Mouse (Mus musculus): ENCODE data around the gene Tex11.
A peak's percentile ranks its signal among the peaks of the same experiment; 100 is the strongest.

The Tex11 gene

DNA sequence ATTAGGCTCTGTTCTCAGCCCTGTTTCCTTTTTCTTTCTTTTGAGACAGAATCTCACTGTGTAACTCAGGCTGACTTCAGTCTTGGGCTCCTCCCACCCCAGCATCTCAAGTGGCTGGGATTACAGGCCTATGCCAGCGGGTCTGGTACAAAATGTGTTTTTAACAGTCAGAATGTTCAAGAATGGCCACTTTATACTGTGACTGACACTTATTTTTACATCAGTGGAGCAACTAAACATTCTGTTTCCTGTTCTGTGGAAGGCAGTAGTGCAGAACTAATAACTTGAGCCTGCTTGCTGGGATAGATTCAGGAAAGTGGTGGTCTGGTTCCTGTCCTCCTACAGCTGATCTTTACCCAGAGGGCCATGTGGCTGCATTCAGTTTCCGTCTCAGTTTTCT, 258.8 kb downstream of the Tex11 start:
- peak; percentile 0 for DNase-seq (ENCODE audit: low read depth, low spot score)
- H3K27me3 ChIP-seq (ENCODE audit: control insufficient read depth, insufficient read depth, low read length, poor library complexity, severe bottlenecking) = no peaks in the 10 kb centered on the region
- no peaks in the 10 kb centered on the region for H3K36me3 ChIP-seq (ENCODE audit: control insufficient read depth, insufficient read depth, low read length, poor library complexity, severe bottlenecking)

DNA sequence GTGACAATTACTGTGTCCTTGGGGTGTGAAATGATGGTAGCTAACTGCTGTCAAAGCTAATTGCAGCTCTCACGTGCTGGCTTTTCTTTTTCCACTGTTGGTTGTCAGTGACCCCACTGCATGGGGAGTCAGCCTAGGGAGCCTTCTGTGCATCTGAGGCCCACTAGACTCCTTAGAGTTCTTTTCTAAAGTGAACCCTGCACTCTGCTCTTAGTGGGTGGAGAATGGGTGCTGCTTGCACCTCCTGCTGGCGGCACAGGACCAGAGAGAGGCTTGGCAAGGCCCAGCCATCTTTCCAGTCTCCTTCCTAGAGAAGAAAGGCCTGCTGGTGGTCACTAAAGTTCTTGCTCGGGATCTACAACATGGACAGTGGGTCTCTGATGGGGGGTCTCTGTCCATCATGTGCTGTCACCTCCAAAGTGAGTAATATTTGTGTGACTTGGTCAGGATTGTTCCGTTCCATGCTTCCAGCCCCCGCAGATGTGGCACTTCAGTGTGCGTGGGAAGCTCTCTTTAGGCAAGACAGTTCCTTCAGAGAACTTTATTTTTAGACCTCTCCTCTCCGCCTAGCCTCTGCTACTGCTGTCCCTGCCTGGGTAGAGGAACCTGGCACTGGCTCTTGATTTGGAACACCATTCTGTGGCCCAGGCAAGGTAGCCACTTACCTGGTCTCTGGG, 261.5 kb downstream of the Tex11 start:
- Histone ChIP-seq H3K27me3 (ENCODE audit: control insufficient read depth, insufficient read depth, low read length, poor library complexity, severe bottlenecking) (no peaks in the 10 kb centered on the region), H3K36me3 (ENCODE audit: control insufficient read depth, insufficient read depth, low read length, poor library complexity, severe bottlenecking) (no peaks in the 10 kb centered on the region)
- no peak for DNase-seq (ENCODE audit: low read depth, low spot score)

DNA sequence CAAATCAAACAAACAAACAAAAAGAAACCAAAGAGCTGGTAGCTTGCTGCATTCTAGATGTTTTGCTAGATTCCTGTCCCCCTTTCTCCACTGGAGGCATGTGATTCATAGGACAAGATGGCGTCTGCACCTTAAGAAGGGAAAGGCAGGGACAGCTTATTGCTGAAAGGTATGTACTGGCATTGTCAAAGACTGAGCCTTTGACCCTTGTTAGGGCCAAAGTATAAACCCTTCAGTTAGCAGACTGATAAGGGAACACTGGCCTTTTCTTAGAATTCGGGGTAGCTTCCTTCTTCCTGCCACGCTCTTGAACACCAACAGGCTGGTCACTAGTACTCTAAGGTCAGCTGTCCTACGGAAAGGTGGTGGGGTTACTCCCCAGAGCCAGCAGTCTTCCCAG, 262.1 kb downstream of the Tex11 start:
- H3K36me3 ChIP-seq (ENCODE audit: control insufficient read depth, insufficient read depth, low read length, poor library complexity, severe bottlenecking) = no peaks in the 10 kb centered on the region
- no peak for DNase-seq (ENCODE audit: low read depth, low spot score)
- no peaks in the 10 kb centered on the region for H3K27me3 ChIP-seq (ENCODE audit: control insufficient read depth, insufficient read depth, low read length, poor library complexity, severe bottlenecking)

DNA sequence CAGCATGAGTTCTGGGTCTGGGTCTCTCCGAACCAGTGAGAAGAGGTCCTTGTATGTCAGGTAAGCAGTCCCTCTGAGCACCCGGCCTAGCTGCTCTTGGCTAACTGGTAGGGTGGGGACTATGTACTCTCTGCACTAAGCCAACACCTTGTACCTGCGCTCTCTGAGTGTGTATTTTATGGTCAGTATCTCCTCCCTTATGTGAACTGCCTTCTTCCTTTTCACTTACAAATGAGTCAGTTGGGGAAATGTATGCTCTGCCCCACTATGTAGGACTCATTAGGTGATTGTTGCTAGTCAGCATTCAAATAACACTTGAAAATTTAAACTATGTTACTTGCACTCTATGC, 262.8 kb downstream of the Tex11 start:
- H3K27me3 ChIP-seq (ENCODE audit: control insufficient read depth, insufficient read depth, low read length, poor library complexity, severe bottlenecking) = no peaks in the 10 kb centered on the region
- H3K36me3 ChIP-seq (ENCODE audit: control insufficient read depth, insufficient read depth, low read length, poor library complexity, severe bottlenecking) = no peaks in the 10 kb centered on the region
- DNase-seq (ENCODE audit: low read depth, low spot score) = no peak

- no peak for DNase-seq (ENCODE audit: low read depth, low spot score)
- Histone ChIP-seq H3K36me3 (ENCODE audit: control insufficient read depth, insufficient read depth, low read length, poor library complexity, severe bottlenecking) (no peaks in the 10 kb centered on the region), H3K27me3 (ENCODE audit: control insufficient read depth, insufficient read depth, low read length, poor library complexity, severe bottlenecking) (no peaks in the 10 kb centered on the region)
Observed at GRCm38 (mm10) chrX:100796041-100796740, 263.3 kb downstream of the Tex11 start.

DNA sequence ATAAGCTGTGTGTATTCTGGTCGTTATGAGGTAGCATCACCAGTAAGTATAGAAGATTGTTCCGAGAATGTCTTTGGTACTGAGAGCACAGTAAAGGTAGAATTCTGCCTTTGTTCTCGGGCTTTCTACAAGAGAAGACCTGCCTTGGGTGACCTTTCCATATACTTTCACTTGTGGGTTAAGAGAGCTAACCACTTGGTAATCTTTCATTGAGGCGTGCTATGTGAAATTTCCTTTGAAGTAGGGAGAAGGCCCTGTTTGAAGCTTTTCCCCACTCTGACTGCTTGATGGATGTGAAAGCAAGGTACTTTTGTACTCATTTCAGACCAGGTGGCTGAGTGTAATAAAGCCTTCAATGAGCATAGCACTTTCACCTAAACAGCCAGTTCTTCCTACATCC, 270.1 kb downstream of the Tex11 start:
- Histone ChIP-seq H3K27me3 (ENCODE audit: control insufficient read depth, insufficient read depth, low read length, poor library complexity, severe bottlenecking) (no peaks in the 10 kb centered on the region), H3K36me3 (ENCODE audit: control insufficient read depth, insufficient read depth, low read length, poor library complexity, severe bottlenecking) (no peaks in the 10 kb centered on the region)
- DNase-seq (ENCODE audit: low read depth, low spot score) = no peak
